Mouse (Mus musculus) brain, embryonic 14.5 days (tissue): ENCODE measurements around the gene Ctr9.

Experiments
- CTCF ChIP-seq: fragments of 200-500 bp; IDR thresholded peaks from 2 replicates; pipeline ENCODE4 v1.5.1; 2012; ENCODE audit warnings: inconsistent platforms, mild to moderate bottlenecking, moderate library complexity, borderline replicate concordance; ENCODE audit not compliant: insufficient read depth, insufficient read length; ENCODE audit errors: extremely low read depth
- POLR2A ChIP-seq: fragments of 200-500 bp; IDR thresholded peaks from 2 replicates; pipeline ENCODE4 v1.6.1; 2012; ENCODE audit warnings: mild to moderate bottlenecking, inconsistent platforms, borderline replicate concordance; ENCODE audit not compliant: poor library complexity, insufficient read depth, insufficient read length, severe bottlenecking; ENCODE audit errors: extremely low read depth

DNA sequence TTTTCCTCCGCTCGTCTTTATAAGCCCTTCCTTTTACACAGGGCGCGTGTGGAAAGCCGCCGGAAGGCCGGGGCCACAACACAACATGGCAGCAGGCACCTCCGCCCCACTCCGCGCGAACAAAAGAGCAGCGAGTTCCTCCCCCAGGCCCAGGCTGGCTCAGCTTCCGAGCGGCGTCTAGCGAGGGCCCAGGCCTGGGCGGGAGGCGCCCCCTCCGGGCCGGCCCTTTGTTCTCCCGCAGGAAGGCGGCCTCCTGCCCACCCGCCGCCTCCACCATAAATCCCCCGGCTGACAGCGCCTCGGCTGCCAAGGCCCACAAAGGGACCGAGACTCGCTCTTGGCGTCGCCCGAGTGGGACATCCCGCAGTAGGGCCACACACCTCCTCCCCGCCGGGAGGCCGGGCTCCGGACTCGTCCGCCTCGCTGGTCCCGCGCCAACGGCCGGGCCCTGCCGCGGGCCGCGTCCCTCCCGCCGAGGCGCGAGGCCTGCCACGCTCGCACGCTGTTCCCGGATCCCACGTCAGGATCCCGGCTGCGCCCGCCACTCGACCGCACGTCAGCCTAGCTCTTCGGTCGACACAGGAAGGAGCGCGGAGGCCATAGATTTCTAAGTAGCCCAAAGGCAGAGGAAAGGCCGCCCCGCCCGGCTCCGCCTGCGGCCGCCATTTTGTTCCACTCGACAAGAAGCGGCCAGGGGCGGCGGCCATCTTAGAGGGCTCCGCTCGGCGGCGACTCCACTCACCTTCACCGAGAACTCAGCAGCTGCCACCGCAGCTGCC, 53.5 kb downstream of the Ctr9 start:
- TF ChIP-seq CTCF (no peak), POLR2A (no peak)
